Mouse (Mus musculus): ENCODE data around the gene Brsk2. TPM values are rescaled to one million over a fixed set of nuclear protein-coding genes. Genes with fewer than 3 reads are reported as not detected.

Gene Brsk2
- polyA plus RNA-seq, 1 experiment = 0.31 TPM

GRCm38 (mm10) chr7:141972831-141973619, 23.5 kb downstream of the Brsk2 start:
- DNase-seq = no peak
- WGBS = 26% methylated on average over 7 of the region's 7 CpGs
- H3K4me3 ChIP-seq (replicated peaks; ENCODE audit: extremely low read depth, low read depth, low read length) = no peak overlapping the region
- 0 out of 2 replicates have a peak, but pooled peaks have one; percentile 14 for TF ChIP-seq CTCF (IDR thresholded peaks at IDR 0.05; ENCODE audit: insufficient read depth, low read length)
- TF ChIP-seq POLR2A (IDR thresholded peaks at IDR 0.05; ENCODE audit: borderline replicate concordance, extremely low read depth, low read depth, low read length) = no peak
- H3K4me1 ChIP-seq (ENCODE audit: control insufficient read depth, insufficient read depth, low read length) = no peaks in the 10 kb centered on the region

- WGBS = 74% methylated on average over 6 of the region's 6 CpGs
- TF ChIP-seq POLR2A (IDR thresholded peaks at IDR 0.05; ENCODE audit: borderline replicate concordance, extremely low read depth, low read depth, low read length) (no peak), CTCF (IDR thresholded peaks at IDR 0.05; ENCODE audit: insufficient read depth, low read length) (no peak)
Measured at GRCm38 (mm10) chr7:141978003-141978402, 28.5 kb downstream of the Brsk2 start.

GRCm38 (mm10) chr7:141979247-141979646, 29.7 kb downstream of the Brsk2 start:
- no peak for TF ChIP-seq CTCF (IDR thresholded peaks at IDR 0.05; ENCODE audit: insufficient read depth, low read length)
- TF ChIP-seq POLR2A (IDR thresholded peaks at IDR 0.05; ENCODE audit: borderline replicate concordance, extremely low read depth, low read depth, low read length) = no peak
- no peak for DNase-seq
- H3K4me1 ChIP-seq (ENCODE audit: control insufficient read depth, insufficient read depth, low read length) = no peaks in the 10 kb centered on the region
- no peak overlapping the region for H3K4me3 ChIP-seq (replicated peaks; ENCODE audit: extremely low read depth, low read depth, low read length)
- WGBS = 91% methylated on average over 4 of the region's 4 CpGs

More at GRCm38 (mm10) chr7:141978003-141978402, 28.5 kb downstream of the Brsk2 start:
- no peak overlapping the region for H3K4me3 ChIP-seq (replicated peaks; ENCODE audit: extremely low read depth, low read depth, low read length)
- H3K4me1 ChIP-seq (ENCODE audit: control insufficient read depth, insufficient read depth, low read length) = no peaks in the 10 kb centered on the region
- DNase-seq = no peak

GRCm38 (mm10) chr7:141981237-141981636, 31.7 kb downstream of the Brsk2 start:
- H3K4me1 ChIP-seq (ENCODE audit: control insufficient read depth, insufficient read depth, low read length) = no peaks in the 10 kb centered on the region
- no peak overlapping the region for H3K4me3 ChIP-seq (replicated peaks; ENCODE audit: extremely low read depth, low read depth, low read length)
- 87% methylated on average over 7 of the region's 7 CpGs for WGBS
- DNase-seq = no peak
- TF ChIP-seq CTCF (IDR thresholded peaks at IDR 0.05; ENCODE audit: insufficient read depth, low read length) = no peak

GRCm38 (mm10) chr7:141988314-141988806, 38.8 kb downstream of the Brsk2 start:
- Histone ChIP-seq H3K4me1 (ENCODE audit: control insufficient read depth, insufficient read depth, low read length) (no peaks in the 10 kb centered on the region), H3K4me3 (replicated peaks; ENCODE audit: extremely low read depth, low read depth, low read length) (no peak overlapping the region)
- 86% methylated on average over 7 of the region's 7 CpGs for WGBS
- no peak for TF ChIP-seq CTCF (IDR thresholded peaks at IDR 0.05; ENCODE audit: insufficient read depth, low read length)
- no peak for TF ChIP-seq POLR2A (IDR thresholded peaks at IDR 0.05; ENCODE audit: borderline replicate concordance, extremely low read depth, low read depth, low read length)
- DNase-seq = no peak

GRCm38 (mm10) chr7:141991183-141991582, 41.6 kb downstream of the Brsk2 start:
- Histone ChIP-seq H3K4me1 (ENCODE audit: control insufficient read depth, insufficient read depth, low read length) (no peaks in the 10 kb centered on the region), H3K4me3 (replicated peaks; ENCODE audit: extremely low read depth, low read depth, low read length) (no peak overlapping the region)
- no peak for DNase-seq
- 75% methylated on average over 2 of the region's 2 CpGs for WGBS
- TF ChIP-seq POLR2A (IDR thresholded peaks at IDR 0.05; ENCODE audit: borderline replicate concordance, extremely low read depth, low read depth, low read length) (no peak), CTCF (IDR thresholded peaks at IDR 0.05; ENCODE audit: insufficient read depth, low read length) (no peak)

GRCm38 (mm10) chr7:141994121-141994520, 44.6 kb downstream of the Brsk2 start:
- no peak overlapping the region for H3K4me3 ChIP-seq (replicated peaks; ENCODE audit: extremely low read depth, low read depth, low read length)
- 87% methylated on average over 4 of the region's 4 CpGs for WGBS
- no peak for TF ChIP-seq POLR2A (IDR thresholded peaks at IDR 0.05; ENCODE audit: borderline replicate concordance, extremely low read depth, low read depth, low read length)
- no peak for TF ChIP-seq CTCF (IDR thresholded peaks at IDR 0.05; ENCODE audit: insufficient read depth, low read length)
- DNase-seq = no peak
- H3K4me1 ChIP-seq (ENCODE audit: control insufficient read depth, insufficient read depth, low read length) = no peaks in the 10 kb centered on the region

GRCm38 (mm10) chr7:142000661-142001060, 51.1 kb downstream of the Brsk2 start:
- no peaks in the 10 kb centered on the region for H3K4me1 ChIP-seq (ENCODE audit: control insufficient read depth, insufficient read depth, low read length)
- no peak for DNase-seq
- WGBS = 93% methylated on average over 3 of the region's 3 CpGs
- no peak overlapping the region for H3K4me3 ChIP-seq (replicated peaks; ENCODE audit: extremely low read depth, low read depth, low read length)
- TF ChIP-seq CTCF (IDR thresholded peaks at IDR 0.05; ENCODE audit: insufficient read depth, low read length) (no peak), POLR2A (IDR thresholded peaks at IDR 0.05; ENCODE audit: borderline replicate concordance, extremely low read depth, low read depth, low read length) (no peak)

- TF ChIP-seq POLR2A (IDR thresholded peaks at IDR 0.05; ENCODE audit: borderline replicate concordance, extremely low read depth, low read depth, low read length) = no peak
- no peak for TF ChIP-seq CTCF (IDR thresholded peaks at IDR 0.05; ENCODE audit: insufficient read depth, low read length)
- 76% methylated on average over 22 of the region's 22 CpGs for WGBS
- DNase-seq = no peak
- no peak overlapping the region for H3K4me3 ChIP-seq (replicated peaks; ENCODE audit: extremely low read depth, low read depth, low read length)
- no peaks in the 10 kb centered on the region for H3K4me1 ChIP-seq (ENCODE audit: control insufficient read depth, insufficient read depth, low read length)
Measured at GRCm38 (mm10) chr7:142001597-142002340, 52.2 kb downstream of the Brsk2 start.

Data from lung, adult 2 months (tissue).